Mouse (Mus musculus) heart, postnatal 14 days (tissue): ENCODE results near the gene Calml3. TPM values are rescaled to one million over a fixed set of nuclear protein-coding genes. Genes with fewer than 3 reads are reported as not detected.

Source experiments
- total RNA-seq, 2 experiments: library from RNA; stranded (reverse); gene quantifications; 2 replicates each; pipeline ENCODE4 v1.2.3; 2021

The Calml3 gene
- total RNA-seq, 2 experiments from 2014 or later = 0.26 to 0.29 TPM

Other genes with a start within 250 kb of the Calml3 start
- gene Fam208b, start 193.2 kb downstream of the Calml3 start, total RNA-seq = 10 to 100 TPM; 13.7 to 14.9 TPM
- gene Asb13, start 170.3 kb downstream of the Calml3 start, total RNA-seq = 1 to 10 TPM; 8.9 to 9.0 TPM
- not detected for gene Calm4, start 33.4 kb upstream of the Calml3 start, total RNA-seq
- gene Calm5, start 49.9 kb upstream of the Calml3 start, total RNA-seq = not detected
- 10 to 100 TPM; 28.2 to 29.4 TPM for gene Net1, start 113.9 kb upstream of the Calml3 start, total RNA-seq
- gene Tubal3, start 114.0 kb upstream of the Calml3 start, total RNA-seq = not detected
- not detected for gene Ucn3, start 141.0 kb upstream of the Calml3 start, total RNA-seq
- gene Akr1c14, start 244.7 kb upstream of the Calml3 start, total RNA-seq = 1 to 10 TPM; 9.0 to 9.1 TPM